Mouse (Mus musculus) forebrain, postnatal 0 days (tissue): ENCODE measurements around the gene Enpp1. TPM values are rescaled to one million over a fixed set of nuclear protein-coding genes. Genes with fewer than 3 reads are reported as not detected.
A peak's percentile ranks its signal among the peaks of the same experiment; 100 is the strongest.

ENCODE experiments used
- ATAC-seq: fragments of 200-750 bp; cut with Nextera tagmentation; 2 replicates; pipeline ENCODE4 v1.8.0; 2017; ENCODE audit warnings: mild to moderate bottlenecking, moderate library complexity
- DNase-seq: peaks from one replicate; pipeline ENCODE4 v3.0.0-alpha.2; 2015
- H3K27ac ChIP-seq: fragments of 300-500 bp; sonication (generic); 2 replicates; pipeline ENCODE4 v1.5.1; 2014; ENCODE audit warnings: low read depth, mild to moderate bottlenecking, antibody characterized with exemption, low read length, moderate library complexity, mixed read lengths
- H3K27me3 ChIP-seq: fragments of 300-500 bp; sonication (generic); 2 replicates; pipeline ENCODE4 v1.6.1; 2014; ENCODE audit warnings: mild to moderate bottlenecking, low read length, mixed read lengths; ENCODE audit not compliant: insufficient read depth
- H3K36me3 ChIP-seq: fragments of 300-500 bp; sonication (generic); 2 replicates; pipeline ENCODE4 v1.6.1; 2014; ENCODE audit warnings: mild to moderate bottlenecking, moderate library complexity; ENCODE audit not compliant: insufficient read depth
- H3K4me1 ChIP-seq: fragments of 300-500 bp; sonication (generic); 2 replicates; pipeline ENCODE4 v1.6.1; 2014; ENCODE audit warnings: antibody characterized with exemption; ENCODE audit not compliant: insufficient read depth
- H3K4me2 ChIP-seq: fragments of 300-500 bp; sonication (generic); 2 replicates; pipeline ENCODE4 v1.6.1; 2014; ENCODE audit warnings: low read depth, mild to moderate bottlenecking, moderate library complexity
- H3K4me3 ChIP-seq: fragments of 300-500 bp; sonication (generic); 2 replicates; pipeline ENCODE4 v1.5.1; 2014; ENCODE audit warnings: low read depth, low read length, mixed read lengths
- H3K9ac ChIP-seq: fragments of 300-500 bp; sonication (generic); 2 replicates; pipeline ENCODE4 v1.6.1; 2014; ENCODE audit warnings: mild to moderate bottlenecking
- H3K9me3 ChIP-seq: fragments of 300-500 bp; sonication (generic); 2 replicates; pipeline ENCODE4 v1.6.1; 2016; ENCODE audit warnings: low read length
- CTCF ChIP-seq: sonication (generic); IDR thresholded peaks from 2 replicates; pipeline ENCODE4 v1.5.1; 2016; ENCODE audit warnings: antibody characterized with exemption, control low read depth, low read depth
- WGBS: fragments of 180-500 bp; shearing (Covaris S2); extraction: QIAGEN DNeasy Blood & Tissue Kit; methylation state at CpG from one replicate; pipeline ENCODE4 v1.1.7; 2014; 5-methylcytosine and 5-hydroxymethylcytosine counted together
- polyA plus RNA-seq: library from polyadenylated mRNA; unstranded; fragments of >200 nt; fragmentation: Nextera tagmentation; extraction: Ambion mirVana; gene quantifications from 2 replicates; pipeline ENCODE4 v1.2.1, GENCODE M21; 2015
- total RNA-seq: library from RNA; depleted of rRNA; stranded (reverse); fragments of >200 nt; gene quantifications from 2 replicates; pipeline ENCODE4 v1.2.3, GENCODE M21; 2014

Enpp1 gene
- total and polyA plus RNA-seq, 2 experiments from 2014 or later, result 2.2 to 6.1 TPM

- WGBS, result 89% methylated on average over 2 of the region's 2 CpGs
- Histone ChIP-seq H3K27ac (no peak overlapping the region), H3K27me3 (no peaks in the 10 kb centered on the region), H3K4me2 (no peak overlapping the region), H3K4me3 (no peak overlapping the region), H3K9ac (no peak overlapping the region), H3K9me3 (no peaks in the 10 kb centered on the region), H3K4me1 (no peaks in the 10 kb centered on the region), H3K36me3 (no peaks in the 10 kb centered on the region)
- DNase-seq, result no peak
- no peak for TF ChIP-seq CTCF
- no peak for ATAC-seq
Measured at GRCm38 (mm10) chr10:24636986-24637385, 75.0 kb downstream of the Enpp1 start.

- no peak for TF ChIP-seq CTCF
- no peak overlapping the region for H3K4me3 ChIP-seq
- 96% methylated on average over 10 of the region's 10 CpGs for WGBS
- ATAC-seq (no peak), DNase-seq (no peak)
- H3K9ac ChIP-seq, result no peak overlapping the region
- no peaks in the 10 kb centered on the region for H3K27me3 ChIP-seq
- H3K36me3 ChIP-seq, result no peaks in the 10 kb centered on the region
- no peaks in the 10 kb centered on the region for H3K9me3 ChIP-seq
- no peaks in the 10 kb centered on the region for H3K4me1 ChIP-seq
- H3K27ac ChIP-seq, result no peak overlapping the region
- H3K4me2 ChIP-seq, result no peak overlapping the region
Measured at GRCm38 (mm10) chr10:24635884-24636283, 76.1 kb downstream of the Enpp1 start.

- H3K4me3 ChIP-seq, result no peak overlapping the region
- no peaks in the 10 kb centered on the region for H3K36me3 ChIP-seq
- no peaks in the 10 kb centered on the region for H3K4me1 ChIP-seq
- 87% methylated on average over 11 of the region's 11 CpGs for WGBS
- H3K9ac ChIP-seq, result no peak overlapping the region
- H3K9me3 ChIP-seq, result no peaks in the 10 kb centered on the region
- ATAC-seq (no peak), DNase-seq (no peak)
- no peaks in the 10 kb centered on the region for H3K27me3 ChIP-seq
- no peak for TF ChIP-seq CTCF
- no peak overlapping the region for H3K27ac ChIP-seq
- no peak overlapping the region for H3K4me2 ChIP-seq
Measured at GRCm38 (mm10) chr10:24635331-24635815, 76.6 kb downstream of the Enpp1 start.

GRCm38 (mm10) chr10:24634288-24634687 is 77.7 kb downstream of the Enpp1 start:
- Histone ChIP-seq H3K9me3 (no peaks in the 10 kb centered on the region), H3K4me1 (no peaks in the 10 kb centered on the region), H3K4me2 (no peak overlapping the region), H3K27ac (no peak overlapping the region), H3K9ac (no peak overlapping the region), H3K36me3 (no peaks in the 10 kb centered on the region), H3K4me3 (no peak overlapping the region), H3K27me3 (no peaks in the 10 kb centered on the region)
- ATAC-seq (no peak), DNase-seq (no peak)
- no peak for TF ChIP-seq CTCF
- WGBS, result 80% methylated on average over 9 of the region's 9 CpGs

GRCm38 (mm10) chr10:24631122-24631521 is 80.8 kb downstream of the Enpp1 start:
- Histone ChIP-seq H3K4me2 (no peak overlapping the region), H3K36me3 (no peaks in the 10 kb centered on the region)

GRCm38 (mm10) chr10:24630469-24631081 is 81.4 kb downstream of the Enpp1 start:
- Histone ChIP-seq H3K4me2 (peak overlapping the region; percentile 35), H3K27me3 (no peaks in the 10 kb centered on the region), H3K4me1 (no peaks in the 10 kb centered on the region), H3K36me3 (no peaks in the 10 kb centered on the region), H3K9me3 (no peaks in the 10 kb centered on the region), H3K4me3 (peak overlapping the region; percentile 15), H3K27ac (no peak overlapping the region), H3K9ac (no peak overlapping the region)
- ATAC-seq, result peak; percentile 70
- TF ChIP-seq CTCF, result peak; percentile 90
- 16% methylated on average over 18 of the region's 18 CpGs for whole genome bisulfite sequencing
- peak; percentile 87 for DNase-seq

More at GRCm38 (mm10) chr10:24631122-24631521, 80.8 kb downstream of the Enpp1 start:
- Histone ChIP-seq H3K27me3 (no peaks in the 10 kb centered on the region), H3K4me1 (no peaks in the 10 kb centered on the region), H3K9ac (no peak overlapping the region), H3K9me3 (no peaks in the 10 kb centered on the region), H3K27ac (no peak overlapping the region), H3K4me3 (no peak overlapping the region)
- no peak for TF ChIP-seq CTCF
- 92% methylated on average over 5 of the region's 5 CpGs for WGBS
- DNase-seq, result no peak
- ATAC-seq, result 0 out of 2 replicates have a peak, but pooled peaks have one; percentile 19

GRCm38 (mm10) chr10:24629086-24629720 is 82.8 kb downstream of the Enpp1 start:
- no peak for TF ChIP-seq CTCF
- no peaks in the 10 kb centered on the region for H3K4me1 ChIP-seq
- H3K27me3 ChIP-seq, result no peaks in the 10 kb centered on the region
- H3K4me3 ChIP-seq, result no peak overlapping the region
- no peaks in the 10 kb centered on the region for H3K9me3 ChIP-seq
- no peak overlapping the region for H3K9ac ChIP-seq
- 83% methylated on average over 9 of the region's 9 CpGs for WGBS
- DNase-seq, result no peak
- H3K4me2 ChIP-seq, result no peak overlapping the region
- no peak overlapping the region for H3K27ac ChIP-seq
- H3K36me3 ChIP-seq, result no peaks in the 10 kb centered on the region
- no peak for ATAC-seq
